Mouse (Mus musculus): Measurements from ENCODE around the gene Vamp8. TPM values are rescaled to one million over a fixed set of nuclear protein-coding genes. Genes with fewer than 3 reads are reported as not detected.

Gene Vamp8
- polyA plus RNA-seq (2014; fragmentation: Illumina TruSeq; extraction: RNeasy Lipid Tissue Mini Kit (QIAGEN cat#74804); ENCODE audit: low read depth, low replicate concordance) = 188 TPM

GRCm38 (mm10) chr6:72389941-72390771 is at the start of gene Vamp8:
Gene Vamp8, minus strand, starts transcription at chr6:72390703.

GRCm38 (mm10) chr6:72439355-72440185 is 49.1 kb upstream of the Vamp8 start, which contains the start of gene Mat2a:
Gene Mat2a, minus strand, starts transcription at chr6:72439558.

GRCm38 (mm10) chr6:72414076-72414756 is 23.7 kb upstream of the Vamp8 start, which contains the start of gene Ggcx:
Gene Ggcx, plus strand, starts transcription at chr6:72414308.

GRCm38 (mm10) chr6:72380131-72380770 is 10.3 kb downstream of the Vamp8 start, which contains the start of gene Vamp5:
Gene Vamp5, minus strand, starts transcription at chr6:72380468.

GRCm38 (mm10) chr6:72366844-72367443 is 23.6 kb downstream of the Vamp8 start, which contains the start of gene Rnf181:
Gene Rnf181, minus strand, starts transcription at chr6:72366956.

GRCm38 (mm10) chr6:72355066-72355911 is 35.2 kb downstream of the Vamp8 start, which contains the start of gene Tmem150a:
Gene Tmem150a, plus strand, starts transcription at chr6:72355447.

GRCm38 (mm10) chr6:72347166-72347941 is 43.1 kb downstream of the Vamp8 start, which contains the start of gene 0610030E20Rik:
Gene 0610030E20Rik, plus strand, starts transcription at chr6:72347317.

GRCm38 (mm10) chr6:72345074-72345567 is 45.4 kb downstream of the Vamp8 start, which contains the start of gene Usp39:
Gene Usp39, minus strand, starts transcription at chr6:72345184.

Other genes with a start within 250 kb of the Vamp8 start
- gene Atoh8, start 155.1 kb downstream of the Vamp8 start, polyA plus RNA-seq (2014; fragmentation: Illumina TruSeq; extraction: RNeasy Lipid Tissue Mini Kit (QIAGEN cat#74804); ENCODE audit: low read depth, low replicate concordance) = 7.1 TPM
- gene Sftpb, start 86.1 kb downstream of the Vamp8 start, polyA plus RNA-seq (2014; fragmentation: Illumina TruSeq; extraction: RNeasy Lipid Tissue Mini Kit (QIAGEN cat#74804); ENCODE audit: low read depth, low replicate concordance) = not detected
- gene Usp39, start 45.5 kb downstream of the Vamp8 start, polyA plus RNA-seq (2014; fragmentation: Illumina TruSeq; extraction: RNeasy Lipid Tissue Mini Kit (QIAGEN cat#74804); ENCODE audit: low read depth, low replicate concordance) = 27.8 TPM
- 27.9 TPM for gene 0610030E20Rik, start 43.4 kb downstream of the Vamp8 start, polyA plus RNA-seq (2014; fragmentation: Illumina TruSeq; extraction: RNeasy Lipid Tissue Mini Kit (QIAGEN cat#74804); ENCODE audit: low read depth, low replicate concordance)
- gene Tmem150a, start 35.3 kb downstream of the Vamp8 start, polyA plus RNA-seq (2014; fragmentation: Illumina TruSeq; extraction: RNeasy Lipid Tissue Mini Kit (QIAGEN cat#74804); ENCODE audit: low read depth, low replicate concordance) = 12.6 TPM
- gene Rnf181, start 23.7 kb downstream of the Vamp8 start, polyA plus RNA-seq (2014; fragmentation: Illumina TruSeq; extraction: RNeasy Lipid Tissue Mini Kit (QIAGEN cat#74804); ENCODE audit: low read depth, low replicate concordance) = 217 TPM
- gene Vamp5, start 10.2 kb downstream of the Vamp8 start, polyA plus RNA-seq (2014; fragmentation: Illumina TruSeq; extraction: RNeasy Lipid Tissue Mini Kit (QIAGEN cat#74804); ENCODE audit: low read depth, low replicate concordance) = 19.0 TPM
- 23.4 TPM for gene Ggcx, start 23.6 kb upstream of the Vamp8 start, polyA plus RNA-seq (2014; fragmentation: Illumina TruSeq; extraction: RNeasy Lipid Tissue Mini Kit (QIAGEN cat#74804); ENCODE audit: low read depth, low replicate concordance)
- 261 TPM for gene Mat2a, start 48.9 kb upstream of the Vamp8 start, polyA plus RNA-seq (2014; fragmentation: Illumina TruSeq; extraction: RNeasy Lipid Tissue Mini Kit (QIAGEN cat#74804); ENCODE audit: low read depth, low replicate concordance)
- 3.7 TPM for gene Sh2d6, start 131.0 kb upstream of the Vamp8 start, polyA plus RNA-seq (2014; fragmentation: Illumina TruSeq; extraction: RNeasy Lipid Tissue Mini Kit (QIAGEN cat#74804); ENCODE audit: low read depth, low replicate concordance)
- gene Capg, start 153.7 kb upstream of the Vamp8 start, polyA plus RNA-seq (2014; fragmentation: Illumina TruSeq; extraction: RNeasy Lipid Tissue Mini Kit (QIAGEN cat#74804); ENCODE audit: low read depth, low replicate concordance) = 196 TPM
- gene Elmod3, start 207.7 kb upstream of the Vamp8 start, polyA plus RNA-seq (2014; fragmentation: Illumina TruSeq; extraction: RNeasy Lipid Tissue Mini Kit (QIAGEN cat#74804); ENCODE audit: low read depth, low replicate concordance) = 24.1 TPM
- gene Retsat, start 207.8 kb upstream of the Vamp8 start, polyA plus RNA-seq (2014; fragmentation: Illumina TruSeq; extraction: RNeasy Lipid Tissue Mini Kit (QIAGEN cat#74804); ENCODE audit: low read depth, low replicate concordance) = 48.8 TPM
- gene Tgoln1, start 226.3 kb upstream of the Vamp8 start, polyA plus RNA-seq (2014; fragmentation: Illumina TruSeq; extraction: RNeasy Lipid Tissue Mini Kit (QIAGEN cat#74804); ENCODE audit: low read depth, low replicate concordance) = 105 TPM

Data from adipose tissue, adult 10 weeks (tissue).